Mouse (Mus musculus) CD8-positive naive resting alpha-beta T cell, adult 2 months (primary cell): Measurements from ENCODE around the gene Mios.

ENCODE experiments used
- DNase-seq, 2 experiments: peaks; one replicate each; pipeline ENCODE4 v3.0.0; 2022; ENCODE audit warnings: low read depth in 2 of 2, low spot score in 2 of 2

Mios gene

DNA sequence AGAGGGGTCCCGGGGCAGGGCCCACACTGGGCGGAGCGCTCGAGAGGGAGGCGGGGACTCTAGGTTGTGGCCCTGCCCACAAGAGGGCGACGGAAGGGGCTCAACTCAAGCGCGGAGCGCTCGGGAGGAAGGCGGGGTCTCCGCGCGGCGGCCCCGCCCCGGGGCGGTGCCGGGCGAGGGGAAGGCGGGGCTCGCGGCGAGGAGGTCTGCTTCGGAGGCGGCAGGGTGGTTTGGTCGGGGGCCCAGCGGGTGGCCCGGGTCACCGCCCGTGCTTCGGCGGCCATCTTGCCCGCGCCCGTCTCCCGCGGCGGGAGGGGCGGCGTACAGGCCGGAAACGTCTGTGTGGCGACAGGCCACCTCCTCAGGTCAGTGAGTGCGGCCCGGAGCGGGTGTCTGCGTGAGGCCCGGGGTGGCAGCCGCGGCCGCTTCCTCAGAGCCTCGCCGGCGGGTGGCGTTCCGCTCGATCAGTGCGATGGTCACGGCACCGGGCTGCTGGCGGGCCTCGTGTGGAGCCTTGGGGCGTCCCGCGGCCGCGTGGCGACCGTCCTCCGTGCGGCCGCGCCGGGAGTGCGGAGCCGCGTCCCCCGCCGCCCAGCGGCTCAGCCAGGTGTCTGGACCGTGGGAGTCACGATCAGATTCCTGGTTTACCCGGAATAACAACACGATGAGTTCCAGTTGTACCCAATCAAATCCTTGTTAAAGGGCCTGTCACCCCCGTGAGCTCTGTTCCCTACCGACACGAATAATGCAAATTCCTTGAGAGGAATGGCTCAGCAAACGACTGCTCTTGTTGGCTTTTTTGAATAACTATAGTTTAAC, at the start of gene Mios:
Gene Mios, plus strand, starts transcription at position 176 of the 819 bp plus-strand sequence.
- peak; percentile 72 to 75 for DNase-seq

DNA sequence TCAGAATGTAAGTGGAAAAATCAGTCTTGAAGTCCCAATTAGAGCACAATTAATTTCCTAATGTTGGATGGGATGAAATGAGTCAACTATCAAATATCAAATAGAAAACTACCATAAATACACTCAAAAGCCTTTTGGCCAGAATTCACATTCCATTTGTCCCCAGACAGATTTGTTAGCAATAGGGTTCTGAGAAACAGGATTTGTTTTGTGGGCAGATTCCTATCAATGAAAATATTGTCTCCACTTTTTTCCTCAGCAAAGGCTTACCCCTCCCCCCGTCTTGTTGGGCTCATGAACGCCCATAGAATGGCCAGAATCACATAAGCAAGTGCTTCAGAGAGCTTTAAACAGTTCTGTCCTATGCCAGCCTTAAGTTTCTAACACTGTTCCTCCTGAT, 49.0 kb upstream of the Mios start:
- no peak for DNase-seq

GRCm38 (mm10) chr6:8164741-8165140, 44.3 kb upstream of the Mios start:
- DNase-seq = no peak

DNA sequence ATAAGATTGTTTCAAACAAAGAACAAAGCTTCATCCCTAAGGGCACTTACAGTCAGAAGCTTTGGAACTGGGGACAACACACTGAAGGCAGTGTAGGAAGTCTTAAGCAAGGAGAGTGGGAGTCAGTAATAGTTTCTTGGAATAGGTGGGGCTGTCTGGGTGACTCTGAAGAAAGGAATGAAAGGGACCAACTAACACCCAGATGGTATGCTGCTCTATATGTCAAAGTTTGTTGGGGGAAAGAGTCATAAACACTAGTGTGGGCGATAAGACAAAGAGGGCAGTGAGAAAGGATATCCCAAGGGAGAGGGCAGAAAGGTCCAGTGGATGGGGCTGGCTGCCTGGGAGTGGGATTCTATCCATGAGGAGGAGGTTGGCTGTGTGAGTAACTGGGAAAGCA, 36.9 kb upstream of the Mios start:
- no peak for DNase-seq

- DNase-seq = no peak
These were observed 35.0 kb upstream of the Mios start for GRCm38 (mm10) chr6:8174062-8174461.

DNA sequence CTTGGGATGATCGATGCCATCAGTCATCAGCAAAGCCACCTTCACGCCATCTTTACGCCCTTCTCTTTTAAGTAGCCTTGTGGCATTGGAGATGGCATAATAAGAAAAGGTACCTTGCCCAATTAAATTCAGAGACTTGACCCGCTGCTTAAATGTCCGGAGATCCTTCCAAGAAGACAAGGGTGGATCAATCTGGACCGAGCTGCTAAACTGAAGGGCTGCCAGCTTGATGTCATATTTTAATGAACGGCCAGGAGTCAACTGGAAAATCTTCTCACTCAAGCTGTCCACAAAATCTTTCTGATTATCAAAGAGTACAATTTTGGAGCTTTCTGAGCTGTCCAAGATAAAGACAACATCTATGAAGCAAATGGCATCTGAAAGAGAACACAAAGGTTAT, 33.7 kb upstream of the Mios start:
- DNase-seq = no peak

- no peak for DNase-seq
These were observed 32.9 kb upstream of the Mios start for GRCm38 (mm10) chr6:8176116-8176515.

DNA sequence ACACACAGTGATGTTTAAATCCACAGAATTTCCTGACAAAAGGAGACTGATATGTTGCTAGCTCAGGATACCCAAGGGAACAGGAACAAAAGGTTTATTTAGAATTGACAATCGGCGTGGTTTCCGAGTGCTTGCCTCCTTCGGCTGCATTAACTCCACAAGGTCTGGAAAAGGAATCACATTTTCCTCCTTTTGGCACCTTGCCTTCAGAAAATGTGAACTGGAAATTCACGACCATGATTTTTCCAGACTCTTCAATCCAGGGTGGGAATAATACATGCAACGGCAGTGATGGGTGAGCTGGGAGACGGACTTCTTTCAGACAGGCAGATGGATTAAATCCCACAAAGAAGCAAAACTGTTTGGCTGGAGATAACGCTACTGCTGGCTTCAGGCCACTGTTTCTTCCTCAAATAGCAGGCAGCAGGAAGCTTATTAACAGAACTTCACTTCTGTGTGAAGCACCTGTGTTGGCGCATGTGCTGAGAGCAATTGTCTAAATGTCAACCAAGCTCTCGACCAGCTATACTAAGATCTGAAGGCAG, 30.6 kb upstream of the Mios start:
- no peak for DNase-seq

DNA sequence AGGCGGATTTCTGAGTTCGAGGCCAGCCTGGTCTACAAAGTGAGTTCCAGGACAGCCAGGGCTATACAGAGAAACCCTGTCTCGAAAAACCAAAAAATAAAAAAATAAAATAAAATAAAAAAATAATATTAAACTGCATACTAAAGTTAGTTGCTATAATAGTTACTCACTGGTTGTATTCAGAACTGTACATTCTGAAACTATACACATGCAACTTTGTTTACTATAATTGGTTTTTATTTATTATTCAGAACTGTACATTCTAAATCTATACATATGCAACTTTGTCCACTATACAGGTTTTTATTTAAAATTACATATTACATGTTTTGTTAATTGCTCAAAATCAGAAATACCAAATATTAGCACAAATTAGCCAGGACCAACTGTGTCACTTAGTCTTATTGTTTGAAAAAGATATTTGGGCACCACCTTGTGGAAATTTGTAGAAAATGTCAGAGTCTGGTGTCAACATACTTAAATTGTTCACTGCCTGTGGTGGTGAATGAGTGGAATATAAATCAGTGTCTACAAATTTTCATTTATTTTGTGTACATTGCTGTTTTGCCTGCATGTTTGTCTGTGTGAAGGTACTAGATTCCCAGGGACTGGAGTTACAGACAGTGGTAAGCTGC, 20.3 kb upstream of the Mios start:
- no peak for DNase-seq

- DNase-seq = no peak
These were observed 19.1 kb upstream of the Mios start for GRCm38 (mm10) chr6:8189917-8190316.

DNA sequence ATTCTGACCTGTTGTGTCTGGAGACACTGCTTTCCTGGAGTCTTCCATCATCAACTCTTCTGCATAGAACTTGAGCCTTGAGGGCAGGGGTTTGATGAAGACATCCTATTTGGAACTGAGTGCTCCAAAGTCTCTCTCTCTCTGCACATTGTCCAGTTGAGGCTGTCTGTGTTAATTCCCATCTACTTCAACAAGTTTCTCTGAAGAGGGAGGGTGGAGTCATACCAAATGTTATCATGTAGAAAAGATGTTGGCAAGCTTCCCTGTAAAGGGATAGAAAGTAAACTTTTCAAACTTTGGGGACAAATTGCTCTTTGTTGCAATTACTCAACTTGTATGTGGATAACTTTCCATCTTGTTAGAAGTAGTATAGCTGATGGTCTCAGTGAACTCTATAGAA, 16.5 kb upstream of the Mios start, which contains the start of gene Col28a1:
Gene Col28a1, minus strand, starts transcription at position 101 of the 400 bp plus-strand sequence.
- no peak for DNase-seq

DNA sequence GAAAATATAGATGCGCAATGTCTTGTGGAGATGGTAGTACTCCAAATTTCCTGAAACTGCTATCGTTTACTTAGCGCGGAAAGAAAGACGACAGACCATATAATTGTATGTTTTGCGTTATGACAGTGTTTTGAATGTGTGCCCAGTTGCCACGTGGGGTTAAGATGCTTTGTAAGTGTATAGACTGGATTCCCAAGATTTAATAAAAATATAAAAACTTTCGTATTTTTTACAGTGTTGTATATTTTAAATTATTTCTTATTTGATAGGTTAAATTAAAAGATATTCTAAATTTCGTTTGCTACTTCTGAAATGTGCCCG, 804 bp downstream of the Mios start:
- no peak for DNase-seq

DNA sequence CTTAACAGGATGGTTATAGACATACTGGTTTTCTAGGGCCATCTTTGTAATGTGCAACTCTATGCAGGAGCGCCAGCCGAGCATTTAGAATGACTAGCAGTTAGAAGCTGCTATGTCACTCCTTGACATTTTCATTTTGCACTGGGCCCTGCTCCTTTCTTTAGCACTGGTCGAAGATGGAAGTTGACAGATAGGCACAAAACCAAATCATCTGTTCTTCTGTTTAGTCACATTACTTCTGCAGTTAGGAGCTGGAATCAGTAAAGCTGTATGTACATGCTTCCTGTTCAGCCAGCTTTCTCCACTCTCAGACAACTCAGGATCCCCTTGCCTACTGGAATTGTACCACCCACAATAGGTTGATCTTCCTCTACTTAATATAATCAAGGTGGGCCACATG, 1.6 kb downstream of the Mios start:
- no peak for DNase-seq

- DNase-seq = no peak
These were observed 18.0 kb downstream of the Mios start for GRCm38 (mm10) chr6:8227035-8227434.

DNA sequence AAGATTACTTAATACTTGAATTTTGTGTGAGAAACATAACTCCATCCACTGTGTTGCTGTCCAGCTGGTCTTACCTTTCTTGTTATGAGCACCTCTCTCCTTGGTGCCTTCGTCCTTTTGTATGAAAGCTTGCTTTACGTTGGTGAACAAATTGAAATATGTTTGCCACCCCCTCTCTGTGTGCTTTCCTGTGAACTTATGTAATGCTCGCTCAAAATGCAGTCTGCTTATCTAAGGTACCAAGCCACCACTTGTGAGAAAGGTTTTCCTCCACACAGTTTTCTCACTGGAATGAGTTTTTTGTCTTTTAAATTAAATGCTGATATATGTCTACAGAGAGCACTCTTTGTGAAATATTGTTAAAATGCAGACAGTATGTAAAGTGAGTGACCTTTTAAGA, 19.6 kb downstream of the Mios start:
- no peak for DNase-seq

DNA sequence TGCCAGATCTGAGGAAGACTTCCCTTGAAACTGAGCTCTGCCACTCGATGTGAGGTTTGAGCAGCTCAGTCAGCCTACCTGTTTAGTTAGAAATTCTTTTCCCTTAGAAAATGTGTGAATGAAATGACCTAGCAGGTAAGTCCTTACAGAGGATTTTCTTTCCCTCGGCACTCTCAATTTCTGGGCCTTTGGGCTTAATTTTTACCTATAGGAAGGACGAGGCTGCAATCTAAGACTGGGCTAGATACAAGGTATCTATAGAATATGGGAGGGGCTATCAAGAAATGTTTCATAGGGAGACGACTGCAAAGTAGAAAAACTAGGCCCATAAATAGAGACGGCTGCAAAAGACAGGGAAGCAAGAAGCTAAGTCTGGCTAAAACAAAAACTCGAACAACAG, 49.3 kb downstream of the Mios start:
- no peak for DNase-seq

DNA sequence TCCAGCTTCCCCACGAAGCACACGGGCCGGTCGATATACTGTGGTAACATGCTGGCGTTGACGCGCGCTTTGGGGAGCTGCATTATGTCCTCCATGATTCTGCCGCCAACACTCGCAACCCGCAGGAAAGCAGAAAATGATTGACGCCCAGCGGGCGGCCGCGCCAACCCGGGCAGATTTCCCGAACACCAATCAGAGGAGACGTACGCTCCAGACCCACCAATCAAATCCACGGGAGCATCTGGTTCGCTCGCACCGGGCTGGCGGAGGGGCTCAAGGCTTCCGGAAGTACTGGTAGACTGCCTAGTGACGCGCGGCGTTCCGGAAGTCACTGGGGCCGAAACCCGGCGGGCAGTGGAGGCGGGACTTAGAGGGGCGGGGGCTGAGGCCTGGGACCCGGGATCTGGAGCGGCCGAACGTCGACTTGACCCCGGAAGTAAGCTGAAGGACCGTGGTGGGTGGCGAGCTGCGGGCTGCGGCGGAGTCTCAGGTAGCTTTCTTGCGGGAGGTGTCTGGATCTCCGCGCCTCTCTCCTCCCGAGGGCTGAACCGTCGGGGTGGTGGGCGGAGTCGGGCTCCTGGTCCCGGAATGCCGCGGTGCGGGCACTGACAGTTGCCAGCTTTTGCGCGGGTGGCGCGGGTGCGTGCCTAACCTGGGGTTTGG, 50.1 kb downstream of the Mios start, which contains the start of the genes Rpa3, Umad1 and Gm45062:
Gene Rpa3, minus strand, starts transcription at position 170 of the 663 bp plus-strand sequence.
Gene Umad1, plus strand, starts transcription at position 285 of the 663 bp plus-strand sequence.
Gene Gm45062, plus strand, starts transcription at position 447 of the 663 bp plus-strand sequence.
- DNase-seq = peak; percentile 92 to 94

- DNase-seq = no peak
These were observed 50.6 kb downstream of the Mios start for GRCm38 (mm10) chr6:8259667-8260044.

- DNase-seq = no peak
These were observed 62.0 kb downstream of the Mios start for GRCm38 (mm10) chr6:8271047-8271446.

GRCm38 (mm10) chr6:8274387-8275054, 65.5 kb downstream of the Mios start:
- peak; percentile 11 to 45 for DNase-seq

- peak; percentile 26 to 56 for DNase-seq
These were observed 66.1 kb downstream of the Mios start for GRCm38 (mm10) chr6:8275098-8275497.
